Mouse (Mus musculus) MEL (cell line): ENCODE measurements at regions not wholly inside any gene's neighbourhood (a gene's known extent, or its start where the extent isn't known, plus 50 kb on each side); places are given as distances from the start of the nearest gene placed in this dataset.

ENCODE experiments used
- BHLHE40 ChIP-seq: IDR thresholded peaks from 2 replicates; pipeline ENCODE4 v1.6.1; 2012; ENCODE audit warnings: low read depth, mild to moderate bottlenecking, inconsistent platforms, low read length, improper control_type of control experiment, borderline replicate concordance
- CTCF ChIP-seq, 3 experiments: IDR thresholded peaks in 2 of 3; conservative IDR thresholded peaks in 1 of 3; 2 replicates each; pipeline ENCODE4 v1.5.1; 2011 to 2012; ENCODE audit warnings: low read length in 3 of 3, low read depth in 2 of 3, mild to moderate bottlenecking in 2 of 3, improper control_type of control experiment in 1 of 3, inconsistent platforms in 1 of 3, mixed read lengths in 1 of 3, moderate library complexity in 1 of 3; ENCODE audit not compliant: control insufficient read depth in 1 of 3, insufficient read depth in 1 of 3, poor library complexity in 1 of 3, severe bottlenecking in 1 of 3
- EP300 ChIP-seq, 2 experiments: IDR thresholded peaks; 2 replicates each; pipeline ENCODE4 v1.6.1; 2011; ENCODE audit warnings: improper control_type of control experiment in 2 of 2, low read length in 2 of 2, low read depth in 1 of 2, mild to moderate bottlenecking in 1 of 2
- GATA1 ChIP-seq: IDR thresholded peaks from 2 replicates; pipeline ENCODE4 v1.6.1; 2011; ENCODE audit warnings: low read depth, low read length, improper control_type of control experiment
- MAZ ChIP-seq: IDR thresholded peaks from 2 replicates; pipeline ENCODE4 v1.6.1; 2012; ENCODE audit warnings: low read depth, mild to moderate bottlenecking, inconsistent platforms, low read length, improper control_type of control experiment
- POLR2A ChIP-seq, 2 experiments: IDR thresholded peaks; 2 replicates each; pipeline ENCODE4 v1.6.1; 2011 to 2012; ENCODE audit warnings: low read length in 2 of 2, mild to moderate bottlenecking in 2 of 2, control low read depth in 1 of 2, improper control_type of control experiment in 1 of 2, low read depth in 1 of 2, moderate library complexity in 1 of 2; ENCODE audit not compliant: control insufficient read depth in 1 of 2, insufficient read depth in 1 of 2, poor library complexity in 1 of 2
- POLR2AphosphoS5 ChIP-seq: IDR thresholded peaks from 2 replicates; pipeline ENCODE4 v1.6.1; 2012; ENCODE audit warnings: low read depth, borderline replicate concordance, mild to moderate bottlenecking, inconsistent platforms, low read length, moderate library complexity, mixed read lengths
- SMC3 ChIP-seq: IDR thresholded peaks from 2 replicates; pipeline ENCODE4 v1.6.1; 2011; ENCODE audit warnings: low read depth, low read length, improper control_type of control experiment
- ZMIZ1 ChIP-seq: IDR thresholded peaks from 2 replicates; pipeline ENCODE4 v1.6.1; 2012; ENCODE audit warnings: low read depth, mild to moderate bottlenecking, inconsistent platforms, low read length, improper control_type of control experiment, moderate library complexity

GRCm38 (mm10) chr1:7535191-7535590 is 2727.5 kb downstream of the Gm37988 start:
- TF ChIP-seq SMC3 (no peak), CTCF (IDR thresholded peaks at IDR 0.05 in 2 of 3, conservative IDR thresholded peaks at IDR 0.05 in 1 of 3; ENCODE audit: control insufficient read depth in 1 of 3, insufficient read depth in 1 of 3, low read depth in 2 of 3, low read length in 3 of 3, poor library complexity in 1 of 3, severe bottlenecking in 1 of 3) (no peak), MAZ (no peak), POLR2A (IDR thresholded peaks at IDR 0.05; ENCODE audit: control insufficient read depth in 1 of 2, insufficient read depth in 1 of 2, low read depth in 1 of 2, low read length in 2 of 2, poor library complexity in 1 of 2) (no peak), EP300 (IDR thresholded peaks at IDR 0.05; ENCODE audit: low read depth in 1 of 2, low read length in 2 of 2) (no peak), POLR2AphosphoS5 (no peak), GATA1 (no peak), BHLHE40 (no peak), ZMIZ1 (no peak)
